Mouse (Mus musculus) NIH3T3 (cell line): ENCODE measurements around the gene Snrk.
A peak's percentile ranks its signal among the peaks of the same experiment; 100 is the strongest.
"Not testable (repeated sequence)": the region's sequence is repeated elsewhere in the genome, so short reads cannot be mapped to it uniquely, and the experiment has no call there.

Source experiments
- DNase-seq: peaks from one replicate; pipeline ENCODE4 v3.0.0-alpha.2; 2012; ENCODE audit warnings: low read depth

Gene Snrk

GRCm38 (mm10) chr9:122143219-122143618 lies 26.2 kb downstream of the Snrk start:
- no peak for DNase-seq

- DNase-seq = no peak
Observed at GRCm38 (mm10) chr9:122144776-122145175, 27.7 kb downstream of the Snrk start.

- no peak for DNase-seq
Observed at GRCm38 (mm10) chr9:122145677-122146076, 28.6 kb downstream of the Snrk start.

GRCm38 (mm10) chr9:122146124-122146870 lies 29.2 kb downstream of the Snrk start:
- DNase-seq = no peak

- no peak for DNase-seq
Observed at GRCm38 (mm10) chr9:122148356-122148755, 31.3 kb downstream of the Snrk start.

- DNase-seq = no peak
Observed at GRCm38 (mm10) chr9:122149997-122150826, 33.1 kb downstream of the Snrk start.

GRCm38 (mm10) chr9:122152063-122152462 lies 35.0 kb downstream of the Snrk start:
- no peak for DNase-seq

- DNase-seq = no peak
Observed at GRCm38 (mm10) chr9:122152501-122152900, 35.4 kb downstream of the Snrk start.

GRCm38 (mm10) chr9:122153436-122153835 lies 36.4 kb downstream of the Snrk start:
- DNase-seq = no peak

- DNase-seq = no peak
Observed at GRCm38 (mm10) chr9:122155193-122155592, 38.1 kb downstream of the Snrk start.

- no peak for DNase-seq
Observed at GRCm38 (mm10) chr9:122156389-122157078, 39.5 kb downstream of the Snrk start.

GRCm38 (mm10) chr9:122157079-122157441 lies 40.0 kb downstream of the Snrk start:
- no peak for DNase-seq

GRCm38 (mm10) chr9:122164535-122164934 lies 47.5 kb downstream of the Snrk start:
- DNase-seq = no peak

- DNase-seq = not testable (repeated sequence)
Observed at GRCm38 (mm10) chr9:122167719-122168118, 50.7 kb downstream of the Snrk start.

- no peak for DNase-seq
Observed at GRCm38 (mm10) chr9:122169901-122170300, 52.8 kb downstream of the Snrk start.

- DNase-seq = no peak
Observed at GRCm38 (mm10) chr9:122172612-122173186, 55.6 kb downstream of the Snrk start.

GRCm38 (mm10) chr9:122173405-122174233 lies 56.6 kb downstream of the Snrk start:
- DNase-seq = no peak

GRCm38 (mm10) chr9:122174723-122175122 lies 57.7 kb downstream of the Snrk start:
- no peak for DNase-seq

- DNase-seq = no peak
Observed at GRCm38 (mm10) chr9:122177256-122178220, 60.5 kb downstream of the Snrk start.

GRCm38 (mm10) chr9:122178427-122178826 lies 61.4 kb downstream of the Snrk start:
- peak; percentile 46 for DNase-seq
